8 mouse cellular contexts compared by ENCODE assay signal in genomic region chr12:52774382-52774781, GRCm38 (mm10).
A peak's percentile ranks its signal among the peaks of the same experiment; 100 is the strongest.
DNase-seq lines count a peak whose midpoint lies in the region.

No protein-coding gene starts in this region.

- intact Hi-C loops in left cerebral cortex, postnatal 10 days (cut with DNase I) = no loop called here
- intact Hi-C loops in left cerebral cortex, postnatal 14 days (cut with DNase I) = loop anchor here (5.0 kb wide), 1 partner anchor 72 kb away; no protein-coding TSS in a partner anchor

- peak; percentile 39 to 40 for DNase-seq in cerebellum, adult 18-20 months
- DNase-seq in cerebellum, postnatal 36 days = no peak
- DNase-seq in left cerebral cortex, postnatal 10 days (ENCODE audit: extremely low spot score in 1 of 2, low spot score in 2 of 2) = peak; percentile 47 to 51
- no peak for DNase-seq in left cerebral cortex, adult 9 months (ENCODE audit: low spot score in 2 of 2)
- peak; percentile 47 to 77 for DNase-seq in left cerebral cortex, postnatal 14 days (ENCODE audit: low spot score in 2 of 2)
- peak; percentile 27 for DNase-seq in skeletal muscle tissue, adult 2 months (ENCODE audit: low read depth, low spot score)
- no peak for DNase-seq in spleen, postnatal 10 days (ENCODE audit: low spot score in 2 of 2)
- no peak for DNase-seq in kidney, adult 18-20 months

Comparison
In these comparisons a context has a peak if more than half of its experiments do, and no peak if none do; other contexts are left out.
1. DNase-seq: peak in cerebellum, adult 18-20 months (2 of 2), left cerebral cortex, postnatal 10 days (2 of 2), left cerebral cortex, postnatal 14 days (2 of 2) and skeletal muscle tissue, adult 2 months (single experiment); none in cerebellum, postnatal 36 days (0 of 2), left cerebral cortex, adult 9 months (0 of 2), spleen, postnatal 10 days (0 of 2) and kidney, adult 18-20 months (single experiment).